Mouse (Mus musculus): Measurements from ENCODE around the gene Clec1b. TPM values are rescaled to one million over a fixed set of nuclear protein-coding genes. Genes with fewer than 3 reads are reported as not detected.
A peak's percentile ranks its signal among the peaks of the same experiment; 100 is the strongest.

The Clec1b gene
- polyA plus RNA-seq, 1 experiment: 2.4 TPM

- H3K27ac ChIP-seq (ENCODE audit: insufficient read depth, low read depth, low read length): no peak overlapping the region
- H3K4me1 ChIP-seq (ENCODE audit: control insufficient read depth, insufficient read depth, low read length): peaks cover 8% of the 10 kb centered on the region
- H3K4me3 ChIP-seq (ENCODE audit: insufficient read depth, low read length): no peak overlapping the region
- TF ChIP-seq CTCF (IDR thresholded peaks at IDR 0.05; ENCODE audit: low read depth, low read length): no peak
These were observed 22.1 kb upstream of the Clec1b start for GRCm38 (mm10) chr6:129374937-129375471.

GRCm38 (mm10) chr6:129380454-129380853, 16.6 kb upstream of the Clec1b start:
- Histone ChIP-seq H3K27ac (ENCODE audit: insufficient read depth, low read depth, low read length) (no peak overlapping the region), H3K4me3 (ENCODE audit: insufficient read depth, low read length) (no peak overlapping the region), H3K4me1 (ENCODE audit: control insufficient read depth, insufficient read depth, low read length) (no peaks in the 10 kb centered on the region)
- TF ChIP-seq CTCF (IDR thresholded peaks at IDR 0.05; ENCODE audit: low read depth, low read length) (no peak), POLR2A (IDR thresholded peaks at IDR 0.05; ENCODE audit: borderline replicate concordance, low read depth, low read length) (no peak)

GRCm38 (mm10) chr6:129381736-129382135, 15.4 kb upstream of the Clec1b start:
- TF ChIP-seq CTCF (IDR thresholded peaks at IDR 0.05; ENCODE audit: low read depth, low read length) (no peak), POLR2A (IDR thresholded peaks at IDR 0.05; ENCODE audit: borderline replicate concordance, low read depth, low read length) (no peak)
- no peak overlapping the region for H3K4me3 ChIP-seq (ENCODE audit: insufficient read depth, low read length)
- H3K4me1 ChIP-seq (ENCODE audit: control insufficient read depth, insufficient read depth, low read length): no peaks in the 10 kb centered on the region
- H3K27ac ChIP-seq (ENCODE audit: insufficient read depth, low read depth, low read length): no peak overlapping the region

- H3K27ac ChIP-seq (ENCODE audit: insufficient read depth, low read depth, low read length): no peak overlapping the region
- H3K4me1 ChIP-seq (ENCODE audit: control insufficient read depth, insufficient read depth, low read length): peaks cover 4% of the 10 kb centered on the region
- TF ChIP-seq POLR2A (IDR thresholded peaks at IDR 0.05; ENCODE audit: borderline replicate concordance, low read depth, low read length) (no peak), CTCF (IDR thresholded peaks at IDR 0.05; ENCODE audit: low read depth, low read length) (no peak)
- no peak overlapping the region for H3K4me3 ChIP-seq (ENCODE audit: insufficient read depth, low read length)
These were observed 13.6 kb upstream of the Clec1b start for GRCm38 (mm10) chr6:129383466-129383865.

- TF ChIP-seq CTCF (IDR thresholded peaks at IDR 0.05; ENCODE audit: low read depth, low read length) (no peak), POLR2A (IDR thresholded peaks at IDR 0.05; ENCODE audit: borderline replicate concordance, low read depth, low read length) (no peak)
- Histone ChIP-seq H3K27ac (ENCODE audit: insufficient read depth, low read depth, low read length) (no peak overlapping the region), H3K4me1 (ENCODE audit: control insufficient read depth, insufficient read depth, low read length) (peaks cover 4% of the 10 kb centered on the region), H3K4me3 (ENCODE audit: insufficient read depth, low read length) (no peak overlapping the region)
These were observed 12.1 kb upstream of the Clec1b start for GRCm38 (mm10) chr6:129385000-129385399.

- H3K4me3 ChIP-seq (ENCODE audit: insufficient read depth, low read length): no peak within 1 kb of the TSS
- no peak within 1 kb of the TSS for H3K27ac ChIP-seq (ENCODE audit: insufficient read depth, low read depth, low read length)
- peaks cover 4% of the 10 kb centered on the region for H3K4me1 ChIP-seq (ENCODE audit: control insufficient read depth, insufficient read depth, low read length)
- no peak for TF ChIP-seq POLR2A (IDR thresholded peaks at IDR 0.05; ENCODE audit: borderline replicate concordance, low read depth, low read length)
These were observed 11.3 kb upstream of the Clec1b start, which contains the start of gene Clec12b for GRCm38 (mm10) chr6:129385774-129386173. TSS of gene Clec12b (minus strand) at chr6:129385874.

- Histone ChIP-seq H3K4me3 (ENCODE audit: insufficient read depth, low read length) (no peak overlapping the region), H3K27ac (ENCODE audit: insufficient read depth, low read depth, low read length) (no peak overlapping the region), H3K4me1 (ENCODE audit: control insufficient read depth, insufficient read depth, low read length) (peaks cover 5% of the 10 kb centered on the region; the same call in 1 of the 2 replicates)
- no peak for TF ChIP-seq POLR2A (IDR thresholded peaks at IDR 0.05; ENCODE audit: borderline replicate concordance, low read depth, low read length)
- no peak for TF ChIP-seq CTCF (IDR thresholded peaks at IDR 0.05; ENCODE audit: low read depth, low read length)
These were observed 3.9 kb upstream of the Clec1b start for GRCm38 (mm10) chr6:129393087-129393720.

GRCm38 (mm10) chr6:129393732-129394131, 3.4 kb upstream of the Clec1b start:
- no peak for TF ChIP-seq CTCF (IDR thresholded peaks at IDR 0.05; ENCODE audit: low read depth, low read length)
- no peak for TF ChIP-seq POLR2A (IDR thresholded peaks at IDR 0.05; ENCODE audit: borderline replicate concordance, low read depth, low read length)
- Histone ChIP-seq H3K4me1 (ENCODE audit: control insufficient read depth, insufficient read depth, low read length) (peaks cover 5% of the 10 kb centered on the region; the same call in 1 of the 2 replicates), H3K4me3 (ENCODE audit: insufficient read depth, low read length) (no peak overlapping the region), H3K27ac (ENCODE audit: insufficient read depth, low read depth, low read length) (no peak overlapping the region)

- TF ChIP-seq POLR2A (IDR thresholded peaks at IDR 0.05; ENCODE audit: borderline replicate concordance, low read depth, low read length) (no peak), CTCF (IDR thresholded peaks at IDR 0.05; ENCODE audit: low read depth, low read length) (no peak)
- H3K27ac ChIP-seq (ENCODE audit: insufficient read depth, low read depth, low read length): peak overlapping the region; percentile 76
- H3K4me1 ChIP-seq (ENCODE audit: control insufficient read depth, insufficient read depth, low read length): peaks cover 30% of the 10 kb centered on the region
- no peak overlapping the region for H3K4me3 ChIP-seq (ENCODE audit: insufficient read depth, low read length)
These were observed 2.8 kb downstream of the Clec1b start for GRCm38 (mm10) chr6:129399945-129400344.

GRCm38 (mm10) chr6:129402404-129402803, 5.3 kb downstream of the Clec1b start:
- no peak overlapping the region for H3K4me3 ChIP-seq (ENCODE audit: insufficient read depth, low read length)
- TF ChIP-seq POLR2A (IDR thresholded peaks at IDR 0.05; ENCODE audit: borderline replicate concordance, low read depth, low read length): no peak
- TF ChIP-seq CTCF (IDR thresholded peaks at IDR 0.05; ENCODE audit: low read depth, low read length): no peak
- no peak overlapping the region for H3K27ac ChIP-seq (ENCODE audit: insufficient read depth, low read depth, low read length)
- peaks cover 28% of the 10 kb centered on the region for H3K4me1 ChIP-seq (ENCODE audit: control insufficient read depth, insufficient read depth, low read length)
